Mouse (Mus musculus): ENCODE data around the gene Hpgd.

- TF ChIP-seq CTCF (IDR thresholded peaks at IDR 0.05; ENCODE audit: insufficient read depth, low read depth, low read length) (no peak), POLR2A (IDR thresholded peaks at IDR 0.05; ENCODE audit: insufficient read depth, low read depth, low read length) (no peak)
These were observed 905 bp upstream of the Hpgd start for GRCm38 (mm10) chr8:56293480-56293879.
